Mouse (Mus musculus): ENCODE results near the gene Tyro3. TPM values are rescaled to one million over a fixed set of nuclear protein-coding genes. Genes with fewer than 3 reads are reported as not detected.

Tyro3 gene
- polyA plus RNA-seq, 1 experiment from 2014 or later: 27.0 TPM

GRCm38 (mm10) chr2:119810890-119811289 lies 13.4 kb downstream of the Tyro3 start:
- H3K4me3 ChIP-seq: no peak overlapping the region
- H3K4me1 ChIP-seq: peaks cover 30% of the 10 kb centered on the region
- 89% methylated on average over 12 of the region's 12 CpGs for WGBS
- no peaks in the 10 kb centered on the region for H3K9me3 ChIP-seq
- H3K27me3 ChIP-seq (ENCODE audit: poor library complexity, severe bottlenecking): peaks cover 4% of the 10 kb centered on the region
- H3K27ac ChIP-seq: no peak overlapping the region
- peaks cover 95% of the 10 kb centered on the region for H3K36me3 ChIP-seq (replicated peaks)
- no peak for DNase-seq (ENCODE audit: extremely low spot score, low spot score)

GRCm38 (mm10) chr2:119811490-119812146 lies 14.1 kb downstream of the Tyro3 start:
- peaks cover 95% of the 10 kb centered on the region for H3K36me3 ChIP-seq (replicated peaks)
- no peak overlapping the region for H3K27ac ChIP-seq
- no peaks in the 10 kb centered on the region for H3K9me3 ChIP-seq
- no peaks in the 10 kb centered on the region for H3K27me3 ChIP-seq (ENCODE audit: poor library complexity, severe bottlenecking)
- H3K4me1 ChIP-seq: peaks cover 25% of the 10 kb centered on the region
- H3K4me3 ChIP-seq: no peak overlapping the region
- DNase-seq (ENCODE audit: extremely low spot score, low spot score): no peak
- 88% methylated on average over 14 of the region's 14 CpGs for WGBS

DNA sequence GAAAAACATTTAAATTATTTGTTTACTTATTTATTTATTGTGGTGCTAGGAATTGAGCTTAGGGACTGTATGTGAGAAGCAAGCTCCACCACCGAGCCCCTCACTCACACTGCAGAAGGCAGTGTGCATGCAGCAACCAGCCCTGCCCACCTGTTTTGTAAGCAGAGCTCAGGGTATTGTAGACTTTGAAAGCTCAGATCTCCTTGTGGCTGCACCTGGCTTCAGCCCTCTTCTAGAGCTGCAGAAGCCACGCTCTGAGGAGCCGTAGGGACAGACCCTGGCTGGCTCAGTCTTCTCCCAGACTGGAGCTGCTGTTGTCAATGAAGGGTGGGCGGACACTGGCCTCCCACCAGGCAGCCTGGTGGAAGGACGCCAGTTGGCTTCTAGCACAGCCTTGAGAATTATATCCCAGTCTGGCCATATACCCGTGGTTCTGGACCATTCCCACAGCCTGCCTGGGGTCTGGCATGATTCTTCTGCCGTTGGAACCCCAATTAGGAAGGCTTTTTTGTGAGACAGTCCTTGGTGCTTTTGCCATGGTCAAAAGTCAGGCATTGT lies 16.9 kb downstream of the Tyro3 start:
- no peaks in the 10 kb centered on the region for H3K9me3 ChIP-seq
- DNase-seq (ENCODE audit: extremely low spot score, low spot score): no peak
- WGBS: 80% methylated on average over 7 of the region's 7 CpGs
- no peak overlapping the region for H3K4me3 ChIP-seq
- no peaks in the 10 kb centered on the region for H3K27me3 ChIP-seq (ENCODE audit: poor library complexity, severe bottlenecking)
- no peak overlapping the region for H3K27ac ChIP-seq
- H3K36me3 ChIP-seq (replicated peaks): peaks cover 80% of the 10 kb centered on the region
- H3K4me1 ChIP-seq: peaks cover 3% of the 10 kb centered on the region

GRCm38 (mm10) chr2:119816611-119817010 lies 19.1 kb downstream of the Tyro3 start:
- Histone ChIP-seq H3K36me3 (replicated peaks) (peaks cover 59% of the 10 kb centered on the region), H3K4me1 (peaks cover 3% of the 10 kb centered on the region), H3K27me3 (ENCODE audit: poor library complexity, severe bottlenecking) (no peaks in the 10 kb centered on the region), H3K4me3 (no peak overlapping the region), H3K9me3 (no peaks in the 10 kb centered on the region), H3K27ac (no peak overlapping the region)
- WGBS: 95% methylated on average over 13 of the region's 13 CpGs
- no peak for DNase-seq (ENCODE audit: extremely low spot score, low spot score)

DNA sequence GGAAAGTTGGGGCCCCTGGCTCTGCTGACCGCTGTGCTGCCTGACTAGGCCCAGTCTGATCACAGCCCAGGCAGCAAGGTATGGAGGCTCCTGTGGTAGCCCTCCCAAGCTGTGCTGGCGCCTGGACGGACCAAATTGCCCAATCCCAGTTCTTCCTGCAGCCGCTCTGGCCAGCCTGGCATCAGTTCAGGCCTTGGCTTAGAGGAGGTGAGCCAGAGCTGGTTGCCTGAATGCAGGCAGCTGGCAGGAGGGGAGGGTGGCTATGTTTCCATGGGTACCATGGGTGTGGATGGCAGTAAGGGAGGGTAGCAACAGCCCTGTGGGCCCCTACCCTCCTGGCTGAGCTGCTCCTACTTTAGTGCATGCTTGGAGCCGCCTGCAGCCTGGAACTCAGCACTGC lies 19.5 kb downstream of the Tyro3 start:
- no peaks in the 10 kb centered on the region for H3K27me3 ChIP-seq (ENCODE audit: poor library complexity, severe bottlenecking)
- peaks cover 3% of the 10 kb centered on the region for H3K4me1 ChIP-seq
- H3K36me3 ChIP-seq (replicated peaks): peaks cover 54% of the 10 kb centered on the region
- no peak for DNase-seq (ENCODE audit: extremely low spot score, low spot score)
- no peak overlapping the region for H3K27ac ChIP-seq
- WGBS: 87% methylated on average over 5 of the region's 5 CpGs
- H3K9me3 ChIP-seq: no peaks in the 10 kb centered on the region
- H3K4me3 ChIP-seq: no peak overlapping the region

GRCm38 (mm10) chr2:119818668-119819272 lies 21.2 kb downstream of the Tyro3 start:
- Histone ChIP-seq H3K4me3 (no peak overlapping the region), H3K36me3 (replicated peaks) (peaks cover 37% of the 10 kb centered on the region), H3K9me3 (no peaks in the 10 kb centered on the region), H3K4me1 (no peaks in the 10 kb centered on the region; the same call in 1 of the 2 replicates), H3K27me3 (ENCODE audit: poor library complexity, severe bottlenecking) (no peaks in the 10 kb centered on the region), H3K27ac (no peak overlapping the region)
- DNase-seq (ENCODE audit: extremely low spot score, low spot score): no peak
- 73% methylated on average over 9 of the region's 9 CpGs for WGBS

DNA sequence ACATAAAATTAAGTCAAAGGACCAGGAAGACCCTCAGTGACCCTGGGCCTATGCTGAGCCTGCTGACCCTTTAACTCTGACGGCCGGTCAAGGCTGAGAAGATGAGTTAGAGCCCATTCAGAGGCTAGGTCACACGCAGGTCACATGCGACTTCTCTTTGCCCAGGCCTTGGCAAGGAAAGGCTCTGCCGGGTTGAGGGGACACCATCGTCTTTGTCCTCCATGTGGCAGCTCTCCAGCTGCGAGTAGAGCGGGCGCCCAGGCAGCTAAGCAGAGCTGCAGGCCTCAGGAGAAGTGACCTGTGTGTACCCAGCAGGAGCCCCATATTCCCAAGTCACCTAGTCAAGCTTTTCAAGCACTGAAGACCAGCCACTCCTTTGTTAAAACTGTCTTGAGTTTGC lies 23.6 kb downstream of the Tyro3 start:
- DNase-seq (ENCODE audit: extremely low spot score, low spot score): no peak
- Histone ChIP-seq H3K4me3 (no peak overlapping the region), H3K4me1 (no peaks in the 10 kb centered on the region; the same call in 1 of the 2 replicates), H3K27me3 (ENCODE audit: poor library complexity, severe bottlenecking) (no peaks in the 10 kb centered on the region), H3K27ac (no peak overlapping the region), H3K9me3 (no peaks in the 10 kb centered on the region), H3K36me3 (replicated peaks) (peaks cover 18% of the 10 kb centered on the region)
- 87% methylated on average over 9 of the region's 9 CpGs for WGBS

DNA sequence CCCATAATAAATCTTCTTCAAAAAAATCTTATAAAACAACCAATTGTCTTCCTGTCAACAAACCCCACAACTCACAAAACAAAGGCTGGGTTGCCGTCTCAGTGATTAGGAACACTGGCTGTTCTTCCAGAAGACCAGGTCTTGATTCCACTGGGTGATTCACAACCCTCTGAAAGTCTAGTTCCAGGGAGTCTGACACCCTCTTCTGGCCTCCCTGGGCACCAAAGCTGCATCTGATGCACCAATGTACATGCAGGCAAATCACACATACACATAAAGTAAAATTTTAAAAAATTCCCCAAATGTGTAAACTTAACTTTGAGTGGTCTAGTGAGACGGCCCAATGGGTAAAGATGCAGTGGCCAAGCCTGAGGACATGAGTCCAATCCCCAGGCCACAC lies 33.0 kb downstream of the Tyro3 start:
- Histone ChIP-seq H3K27ac (no peak overlapping the region), H3K4me1 (no peaks in the 10 kb centered on the region), H3K27me3 (ENCODE audit: poor library complexity, severe bottlenecking) (no peaks in the 10 kb centered on the region), H3K4me3 (no peak overlapping the region), H3K9me3 (no peaks in the 10 kb centered on the region), H3K36me3 (replicated peaks) (no peaks in the 10 kb centered on the region)
- WGBS: 85% methylated on average over 2 of the region's 2 CpGs
- no peak for DNase-seq (ENCODE audit: extremely low spot score, low spot score)

DNA sequence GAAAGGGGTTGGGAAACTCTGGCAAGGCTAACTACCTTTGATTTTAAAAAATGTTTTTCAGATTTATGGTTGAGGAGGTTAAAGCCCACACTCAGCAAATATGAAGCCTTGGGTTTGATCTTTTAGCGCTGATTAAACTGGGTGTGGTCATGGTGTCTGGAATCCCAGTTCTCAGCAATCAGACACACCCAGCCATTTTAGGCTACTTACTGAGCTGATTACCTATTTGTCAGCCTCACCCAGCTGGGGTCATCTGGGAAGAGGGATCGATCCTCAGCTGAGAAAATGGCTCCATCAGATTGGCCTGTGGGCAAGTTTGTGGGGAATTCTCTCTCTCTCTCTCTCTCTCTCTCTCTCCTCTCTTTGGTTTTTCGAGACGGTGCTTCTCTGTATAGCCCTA lies 36.7 kb downstream of the Tyro3 start:
- Histone ChIP-seq H3K4me1 (no peaks in the 10 kb centered on the region), H3K9me3 (no peaks in the 10 kb centered on the region), H3K27ac (no peak overlapping the region), H3K36me3 (replicated peaks) (no peaks in the 10 kb centered on the region), H3K27me3 (ENCODE audit: poor library complexity, severe bottlenecking) (no peaks in the 10 kb centered on the region), H3K4me3 (no peak overlapping the region)
- DNase-seq (ENCODE audit: extremely low spot score, low spot score): no peak
- 87% methylated on average over 4 of the region's 4 CpGs for WGBS

DNA sequence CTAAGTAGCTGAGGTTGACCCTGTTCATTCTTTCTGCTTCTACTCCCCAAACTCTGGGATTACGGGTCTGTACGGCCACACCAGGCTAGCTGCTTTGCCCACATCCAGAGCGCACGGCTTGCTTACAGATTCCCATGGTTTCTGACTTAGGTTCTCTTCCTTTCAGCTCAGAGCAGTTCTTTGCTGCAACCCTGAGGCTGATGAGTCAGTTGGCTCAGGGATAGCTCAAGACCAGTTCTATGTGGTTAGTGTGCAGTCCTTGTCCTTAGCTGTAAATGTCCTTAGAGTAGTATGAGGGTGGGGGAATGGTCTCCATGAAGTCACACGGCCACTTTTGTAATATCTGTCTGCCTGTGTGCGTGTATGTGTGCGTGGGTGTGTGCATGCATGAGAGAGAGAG lies 40.1 kb downstream of the Tyro3 start:
- no peak for DNase-seq (ENCODE audit: extremely low spot score, low spot score)
- Histone ChIP-seq H3K36me3 (replicated peaks) (no peaks in the 10 kb centered on the region), H3K27ac (no peak overlapping the region), H3K4me3 (no peak overlapping the region), H3K27me3 (ENCODE audit: poor library complexity, severe bottlenecking) (no peaks in the 10 kb centered on the region), H3K4me1 (no peaks in the 10 kb centered on the region), H3K9me3 (no peaks in the 10 kb centered on the region)
- WGBS: 93% methylated on average over 7 of the region's 7 CpGs

- H3K27ac ChIP-seq: no peak overlapping the region
- H3K36me3 ChIP-seq (replicated peaks): no peaks in the 10 kb centered on the region
- no peaks in the 10 kb centered on the region for H3K4me1 ChIP-seq
- H3K9me3 ChIP-seq: no peaks in the 10 kb centered on the region
- no peak overlapping the region for H3K4me3 ChIP-seq
- no peaks in the 10 kb centered on the region for H3K27me3 ChIP-seq (ENCODE audit: poor library complexity, severe bottlenecking)
- no peak for DNase-seq (ENCODE audit: extremely low spot score, low spot score)
- 83% methylated on average over 11 of the region's 11 CpGs for WGBS
These were observed 41.0 kb downstream of the Tyro3 start for GRCm38 (mm10) chr2:119838363-119839156.

DNA sequence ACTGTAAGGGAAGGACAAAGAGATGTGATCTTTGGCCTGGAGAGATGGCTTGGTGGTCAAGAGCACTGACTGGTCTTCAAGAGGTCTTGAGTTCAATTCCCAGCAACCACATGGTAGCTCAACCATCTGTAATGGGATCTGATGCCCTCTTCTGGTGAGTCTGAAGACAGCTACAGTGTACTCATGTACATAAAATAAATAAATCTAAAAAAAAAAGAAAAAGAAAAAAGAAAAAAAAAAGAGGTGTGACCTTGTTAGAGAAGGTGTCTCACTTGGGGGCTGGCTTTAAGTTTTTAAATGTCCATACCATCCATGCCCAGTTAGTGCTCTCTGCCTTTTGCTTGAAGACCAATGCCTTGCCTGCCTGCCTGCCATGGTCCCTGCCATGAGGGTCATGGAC lies 42.5 kb downstream of the Tyro3 start:
- Histone ChIP-seq H3K9me3 (no peaks in the 10 kb centered on the region), H3K4me3 (no peak overlapping the region), H3K27ac (no peak overlapping the region), H3K4me1 (no peaks in the 10 kb centered on the region), H3K27me3 (ENCODE audit: poor library complexity, severe bottlenecking) (no peaks in the 10 kb centered on the region), H3K36me3 (replicated peaks) (no peaks in the 10 kb centered on the region)
- DNase-seq (ENCODE audit: extremely low spot score, low spot score): no peak

DNA sequence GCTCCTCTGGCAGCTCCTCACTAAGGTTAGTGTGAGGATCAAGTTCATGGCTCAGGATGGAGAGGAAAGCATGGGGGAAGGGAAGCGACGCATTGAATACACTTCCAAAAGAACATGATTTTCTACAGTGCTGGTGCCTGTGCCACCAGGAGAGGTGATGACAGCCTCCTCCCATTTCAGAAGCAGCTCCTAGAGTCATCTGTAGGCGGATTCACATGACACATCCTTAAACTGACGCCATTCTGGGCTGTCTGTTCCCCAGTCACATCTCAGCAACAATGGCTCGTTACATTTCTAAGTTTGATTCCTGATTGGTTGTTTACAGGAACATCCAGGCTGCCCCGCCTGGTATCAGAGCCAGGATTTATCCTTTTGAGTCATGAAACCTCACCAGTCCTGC lies 44.5 kb downstream of the Tyro3 start:
- Histone ChIP-seq H3K27me3 (ENCODE audit: poor library complexity, severe bottlenecking) (no peaks in the 10 kb centered on the region), H3K9me3 (no peaks in the 10 kb centered on the region), H3K4me3 (no peak overlapping the region), H3K4me1 (no peaks in the 10 kb centered on the region), H3K27ac (no peak overlapping the region), H3K36me3 (replicated peaks) (no peaks in the 10 kb centered on the region)
- no peak for DNase-seq (ENCODE audit: extremely low spot score, low spot score)
- WGBS: 85% methylated on average over 6 of the region's 6 CpGs
